Mouse (Mus musculus) ES-E14 (cell line): ENCODE measurements at regions not wholly inside any gene's neighbourhood (a gene's known extent, or its start where the extent isn't known, plus 50 kb on each side); places are given as distances from the start of the nearest gene placed in this dataset.

Experiments
- CHD2 ChIP-seq: IDR thresholded peaks from 2 replicates; pipeline ENCODE4 v1.6.1; 2014; ENCODE audit warnings: mild to moderate bottlenecking, low read depth, low read length, inconsistent platforms
- HCFC1 ChIP-seq: IDR thresholded peaks from 2 replicates; pipeline ENCODE4 v1.6.1; 2012; ENCODE audit warnings: low read length, inconsistent platforms, borderline replicate concordance; ENCODE audit not compliant: insufficient read depth
- MAFK ChIP-seq: IDR thresholded peaks from 2 replicates; pipeline ENCODE4 v1.6.1; 2014; ENCODE audit warnings: mild to moderate bottlenecking, low read depth, low read length, inconsistent platforms; ENCODE audit not compliant: insufficient read depth
- ZC3H11A ChIP-seq: IDR thresholded peaks from 2 replicates; pipeline ENCODE4 v1.6.1; 2012; ENCODE audit warnings: low read depth, mild to moderate bottlenecking, inconsistent platforms, low read length, borderline replicate concordance
- ZNF384 ChIP-seq: IDR thresholded peaks from 2 replicates; pipeline ENCODE4 v1.6.1; 2012; ENCODE audit warnings: low read depth, low read length, inconsistent platforms

- TF ChIP-seq ZC3H11A (no peak), ZNF384 (no peak), HCFC1 (no peak), CHD2 (no peak), MAFK (no peak)
These were observed 118.6 kb upstream of the Car8 start for GRCm38 (mm10) chr4:8357443-8357842.
